Mouse (Mus musculus) macrophage (primary cell): ENCODE results near the gene Ltbp4. TPM values are rescaled to one million over a fixed set of nuclear protein-coding genes. Genes with fewer than 3 reads are reported as not detected.

ENCODE experiments used
- H3K27ac ChIP-seq: fragments of 350-480 bp; formaldehyde crosslinking; 2 replicates; pipeline ENCODE4 v1.9.0; 2021
- H3K36me3 ChIP-seq: fragments of 350-480 bp; formaldehyde crosslinking; 2 replicates; pipeline ENCODE4 v1.9.0; 2021; ENCODE audit errors: inconsistent target
- H3K4me3 ChIP-seq: fragments of 350-480 bp; formaldehyde crosslinking; 2 replicates; pipeline ENCODE4 v1.9.0; 2021; ENCODE audit errors: inconsistent target
- H3K79me2 ChIP-seq: fragments of 350-480 bp; formaldehyde crosslinking; 2 replicates; pipeline ENCODE4 v1.9.0; 2021; ENCODE audit errors: inconsistent target
- WGBS: methylation state at CpG from one replicate; pipeline ENCODE4 v1.1.7; 2026; ENCODE audit warnings: inconsistent platforms; ENCODE audit not compliant: missing documents; 5-methylcytosine and 5-hydroxymethylcytosine counted together
- polyA plus RNA-seq: library from polyadenylated mRNA; stranded (reverse); fragments of 250-400 nt; gene quantifications from 3 replicates; pipeline ENCODE4 v1.2.4, GENCODE M21; 2018; ENCODE audit warnings: inconsistent platforms
- total RNA-seq, 78 experiments: library from RNA; depleted of rRNA; stranded (reverse); fragments of 250-400 nt; gene quantifications; 1 replicate in 9 of 78; 2 replicates in 24 of 78; 3 replicates in 43 of 78; 4 replicates in 2 of 78; pipeline ENCODE4 v1.2.4; 2018; ENCODE audit warnings: inconsistent platforms in 56 of 78

The Ltbp4 gene
- 1 to 10 TPM in 2 of 26 experiments, under 1 TPM in 4, not detected in 20; 0.13 to 3.4 (median 0.23) TPM for total RNA-seq (2018; cell fraction: chromatin; rRNA removed)
- under 1 TPM in 5 of 26 experiments, not detected in 21; 0.03 to 0.21 (median 0.05) TPM for total RNA-seq (2018; cell fraction: cytosol; rRNA removed)
- under 1 TPM in 3 of 26 experiments, not detected in 23; 0.12 to 0.45 (median 0.16) TPM for total RNA-seq (2018; cell fraction: nucleus; rRNA removed)
- polyA plus RNA-seq: not detected in 3 replicates

GRCm38 (mm10) chr7:27337175-27337853, at the start of gene Ltbp4:
TSS of gene Ltbp4 (minus strand) at chr7:27337692.
- Histone ChIP-seq H3K79me2 (no peaks in the 10 kb centered on the region), H3K36me3 (peaks cover 6% of the 10 kb centered on the region; the same call in 1 of the 2 replicates), H3K4me3 (no peak within 1 kb of the TSS), H3K27ac (no peak within 1 kb of the TSS)
- WGBS: 6% methylated on average over 36 of the region's 36 CpGs

- no peak overlapping the region for H3K4me3 ChIP-seq
- H3K27ac ChIP-seq: no peak overlapping the region
- H3K79me2 ChIP-seq: no peaks in the 10 kb centered on the region
- no peaks in the 10 kb centered on the region for H3K36me3 ChIP-seq
- 40% methylated on average over 4 of the region's 4 CpGs for WGBS
Observed at GRCm38 (mm10) chr7:27384731-27385130, 47.2 kb upstream of the Ltbp4 start.

- Histone ChIP-seq H3K36me3 (no peaks in the 10 kb centered on the region), H3K79me2 (no peaks in the 10 kb centered on the region), H3K4me3 (no peak overlapping the region), H3K27ac (no peak overlapping the region)
- 94% methylated on average over 5 of the region's 5 CpGs for WGBS
Observed at GRCm38 (mm10) chr7:27384134-27384533, 46.6 kb upstream of the Ltbp4 start.

GRCm38 (mm10) chr7:27383233-27383632, 45.7 kb upstream of the Ltbp4 start:
- H3K79me2 ChIP-seq: no peaks in the 10 kb centered on the region
- 50% methylated on average over 1 of the region's 1 CpGs for WGBS
- H3K27ac ChIP-seq: no peak overlapping the region
- H3K4me3 ChIP-seq: no peak overlapping the region
- H3K36me3 ChIP-seq: no peaks in the 10 kb centered on the region

- no peak overlapping the region for H3K27ac ChIP-seq
- H3K36me3 ChIP-seq: no peaks in the 10 kb centered on the region
- H3K79me2 ChIP-seq: no peaks in the 10 kb centered on the region
- H3K4me3 ChIP-seq: no peak overlapping the region
- WGBS: 69% methylated on average over 4 of the region's 4 CpGs
Observed at GRCm38 (mm10) chr7:27381560-27381959, 44.1 kb upstream of the Ltbp4 start.

- Histone ChIP-seq H3K4me3 (no peak overlapping the region), H3K36me3 (no peaks in the 10 kb centered on the region), H3K27ac (no peak overlapping the region), H3K79me2 (no peaks in the 10 kb centered on the region)
- WGBS: 80% methylated on average over 1 of the region's 1 CpGs
Observed at GRCm38 (mm10) chr7:27381009-27381408, 43.5 kb upstream of the Ltbp4 start.

- no peaks in the 10 kb centered on the region for H3K36me3 ChIP-seq
- no peaks in the 10 kb centered on the region for H3K79me2 ChIP-seq
- 97% methylated on average over 6 of the region's 6 CpGs for WGBS
- H3K27ac ChIP-seq: no peak overlapping the region
- H3K4me3 ChIP-seq: no peak overlapping the region
Observed at GRCm38 (mm10) chr7:27379836-27380235, 42.3 kb upstream of the Ltbp4 start.

GRCm38 (mm10) chr7:27378431-27378830, 40.9 kb upstream of the Ltbp4 start:
- H3K79me2 ChIP-seq: no peaks in the 10 kb centered on the region
- H3K36me3 ChIP-seq: no peaks in the 10 kb centered on the region
- H3K27ac ChIP-seq: no peak overlapping the region
- no peak overlapping the region for H3K4me3 ChIP-seq
- WGBS: 25% methylated on average over 4 of the region's 4 CpGs

- Histone ChIP-seq H3K27ac (no peak overlapping the region), H3K4me3 (no peak overlapping the region), H3K79me2 (no peaks in the 10 kb centered on the region), H3K36me3 (no peaks in the 10 kb centered on the region)
- 3% methylated on average over 22 of the region's 22 CpGs for WGBS
Observed at GRCm38 (mm10) chr7:27375274-27375673, 37.8 kb upstream of the Ltbp4 start.

GRCm38 (mm10) chr7:27371715-27372462, 34.4 kb upstream of the Ltbp4 start:
- H3K79me2 ChIP-seq: no peaks in the 10 kb centered on the region
- 13% methylated on average over 44 of the region's 44 CpGs for WGBS
- H3K4me3 ChIP-seq: no peak overlapping the region
- H3K36me3 ChIP-seq: no peaks in the 10 kb centered on the region
- H3K27ac ChIP-seq: no peak overlapping the region

- Histone ChIP-seq H3K36me3 (no peaks in the 10 kb centered on the region), H3K4me3 (no peak overlapping the region), H3K79me2 (no peaks in the 10 kb centered on the region), H3K27ac (no peak overlapping the region)
- 95% methylated on average over 19 of the region's 19 CpGs for WGBS
Observed at GRCm38 (mm10) chr7:27369111-27369510, 31.6 kb upstream of the Ltbp4 start.

GRCm38 (mm10) chr7:27367976-27368375, 30.5 kb upstream of the Ltbp4 start:
- Histone ChIP-seq H3K4me3 (no peak overlapping the region), H3K79me2 (no peaks in the 10 kb centered on the region), H3K27ac (no peak overlapping the region), H3K36me3 (no peaks in the 10 kb centered on the region)
- 22% methylated on average over 11 of the region's 11 CpGs for whole genome bisulfite sequencing

- Histone ChIP-seq H3K79me2 (no peaks in the 10 kb centered on the region), H3K4me3 (no peak overlapping the region), H3K27ac (no peak overlapping the region), H3K36me3 (no peaks in the 10 kb centered on the region)
- WGBS: 60% methylated on average over 21 of the region's 21 CpGs
Observed at GRCm38 (mm10) chr7:27366082-27366844, 28.8 kb upstream of the Ltbp4 start.

- no peaks in the 10 kb centered on the region for H3K36me3 ChIP-seq
- 11% methylated on average over 29 of the region's 29 CpGs for WGBS
- no peak overlapping the region for H3K4me3 ChIP-seq
- H3K27ac ChIP-seq: no peak overlapping the region
- no peaks in the 10 kb centered on the region for H3K79me2 ChIP-seq
Observed at GRCm38 (mm10) chr7:27364379-27364778, 26.9 kb upstream of the Ltbp4 start.
